Mouse (Mus musculus) myocyte (in vitro differentiated cells): ENCODE data around the gene Minos1. TPM values are rescaled to one million over a fixed set of nuclear protein-coding genes. Genes with fewer than 3 reads are reported as not detected.

Experiments used
- H3K27me3 ChIP-seq: one replicate; pipeline ENCODE4 v1.6.1; 2011; ENCODE audit not compliant: control insufficient read depth, insufficient read depth, insufficient read length
- H3K36me3 ChIP-seq: one replicate; pipeline ENCODE4 v1.6.1; 2011; ENCODE audit not compliant: control insufficient read depth, insufficient read depth
- H3K4me2 ChIP-seq: one replicate; pipeline ENCODE4 v1.6.1; 2011; ENCODE audit warnings: low read depth, control low read depth
- H3K4me3 ChIP-seq: one replicate; pipeline ENCODE4 v1.5.1; 2011; ENCODE audit warnings: mild to moderate bottlenecking, control low read depth, moderate library complexity
- H3K79me2 ChIP-seq: one replicate; pipeline ENCODE4 v1.6.1; 2011; ENCODE audit not compliant: control insufficient read depth, insufficient read depth
- H3ac ChIP-seq: one replicate; pipeline ENCODE4 v1.6.1; 2011; ENCODE audit not compliant: control insufficient read depth, insufficient read length
- CEBPB ChIP-seq: IDR thresholded peaks from 2 replicates; pipeline ENCODE4 v1.6.1; 2011; ENCODE audit warnings: mild to moderate bottlenecking, moderate library complexity; ENCODE audit not compliant: poor library complexity, insufficient read depth, severe bottlenecking
- E2F4 ChIP-seq: IDR thresholded peaks from one replicate; pipeline ENCODE4 v1.6.1; 2011; ENCODE audit warnings: mild to moderate bottlenecking, control low read depth, moderate library complexity; ENCODE audit not compliant: insufficient read depth
- MAX ChIP-seq: IDR thresholded peaks from one replicate; pipeline ENCODE4 v1.6.1; 2011; ENCODE audit warnings: low read depth, mild to moderate bottlenecking, control low read depth
- MYOD1 ChIP-seq, 3 experiments: IDR thresholded peaks; one replicate each; pipeline ENCODE4 v1.6.1; 2011; ENCODE audit warnings: control low read depth in 2 of 3, low read depth in 2 of 3, mild to moderate bottlenecking in 2 of 3, moderate library complexity in 1 of 3; ENCODE audit not compliant: insufficient read length in 2 of 3, control insufficient read depth in 1 of 3
- MYOG ChIP-seq, 3 experiments: IDR thresholded peaks; one replicate each; pipeline ENCODE4 v1.6.1; 2011; ENCODE audit warnings: control low read depth in 2 of 3, low read depth in 2 of 3, mild to moderate bottlenecking in 2 of 3; ENCODE audit not compliant: insufficient read length in 2 of 3, control insufficient read depth in 1 of 3, insufficient read depth in 1 of 3
- POLR2A ChIP-seq: IDR thresholded peaks from one replicate; pipeline ENCODE4 v1.6.1; 2011; ENCODE audit warnings: low read depth, mild to moderate bottlenecking, control low read depth, moderate library complexity; ENCODE audit not compliant: insufficient read length
- POLR2AphosphoS2 ChIP-seq: IDR thresholded peaks from one replicate; pipeline ENCODE4 v1.6.1; 2011; ENCODE audit warnings: low read depth, control low read depth; ENCODE audit not compliant: insufficient read length
- REST ChIP-seq: IDR thresholded peaks from one replicate; pipeline ENCODE4 v1.6.1; 2011; ENCODE audit warnings: mild to moderate bottlenecking, control low read depth, moderate library complexity; ENCODE audit not compliant: insufficient read depth, insufficient read length
- SRF ChIP-seq: IDR thresholded peaks from one replicate; pipeline ENCODE4 v1.6.1; 2011; ENCODE audit warnings: low read depth; ENCODE audit not compliant: control insufficient read depth, insufficient read length
- TCF12 ChIP-seq: IDR thresholded peaks from one replicate; pipeline ENCODE4 v1.6.1; 2011; ENCODE audit warnings: mild to moderate bottlenecking, control low read depth; ENCODE audit not compliant: poor library complexity, insufficient read depth, severe bottlenecking
- TCF3 ChIP-seq: IDR thresholded peaks from one replicate; pipeline ENCODE4 v1.6.1; 2011; ENCODE audit warnings: low read depth, control low read depth; ENCODE audit not compliant: insufficient read length
- USF1 ChIP-seq: IDR thresholded peaks from one replicate; pipeline ENCODE4 v1.6.1; 2011; ENCODE audit warnings: low read depth, mild to moderate bottlenecking, control low read depth, moderate library complexity
- polyA plus RNA-seq: library from polyadenylated mRNA; unstranded; fragments of >200 nt; fragmentation: generic; extraction: Trizol; gene quantifications from one replicate; pipeline ENCODE4 v1.2.1, GENCODE M21; 2012; ENCODE audit warnings: missing spikeins

Gene Minos1
- polyA plus RNA-seq, 1 experiment, result 247 TPM

DNA sequence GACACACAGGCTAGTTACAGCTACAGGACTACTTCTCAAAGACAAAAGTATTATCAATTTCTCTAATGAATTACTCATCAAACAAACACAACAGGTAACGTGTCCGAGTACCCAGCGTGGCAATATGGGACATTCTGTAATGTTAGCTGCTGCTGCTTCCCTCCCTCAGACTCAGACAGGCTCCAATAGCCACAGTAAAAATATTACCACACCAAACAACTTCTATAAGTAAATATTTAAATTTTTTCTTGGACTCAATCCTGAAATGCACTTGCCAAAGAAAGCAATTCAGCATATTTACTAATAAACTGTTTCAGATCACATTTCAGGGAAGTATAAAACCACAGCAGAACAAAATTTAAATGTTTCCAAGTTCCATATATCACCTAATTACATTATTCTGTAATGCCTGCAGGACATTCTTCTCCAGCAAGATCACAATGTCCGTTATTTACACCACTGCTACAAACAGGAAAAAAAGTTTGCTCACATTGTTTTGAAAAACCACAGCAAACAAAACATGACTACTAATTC lies 10.6 kb downstream of the Minos1 start:
- H3K36me3 ChIP-seq, result no peaks in the 10 kb centered on the region
- no peak for TF ChIP-seq MAX
- TF ChIP-seq POLR2A, result no peak
- TF ChIP-seq REST, result no peak
- no peak for TF ChIP-seq POLR2AphosphoS2
- TF ChIP-seq MYOD1 (IDR thresholded peaks at IDR 0.05; ENCODE audit: control insufficient read depth in 1 of 3, insufficient read length in 2 of 3, low read depth in 2 of 3), result no peak
- no peak for TF ChIP-seq E2F4
- TF ChIP-seq USF1, result no peak
- no peak for TF ChIP-seq CEBPB
- no peak for TF ChIP-seq TCF12
- no peak overlapping the region for H3ac ChIP-seq
- no peak overlapping the region for H3K4me2 ChIP-seq
- peaks cover 98% of the 10 kb centered on the region for H3K79me2 ChIP-seq
- H3K4me3 ChIP-seq, result no peak overlapping the region
- no peaks in the 10 kb centered on the region for H3K27me3 ChIP-seq

- no peaks in the 10 kb centered on the region for H3K27me3 ChIP-seq
- H3K79me2 ChIP-seq, result peaks cover 93% of the 10 kb centered on the region
- no peak for TF ChIP-seq TCF3
- no peak for TF ChIP-seq USF1
- TF ChIP-seq POLR2AphosphoS2, result no peak
- no peak for TF ChIP-seq SRF
- TF ChIP-seq TCF12, result no peak
- TF ChIP-seq REST, result no peak
- TF ChIP-seq MAX, result no peak
- TF ChIP-seq MYOD1 (IDR thresholded peaks at IDR 0.05; ENCODE audit: control insufficient read depth in 1 of 3, insufficient read length in 2 of 3, low read depth in 2 of 3), result no peak
- no peak for TF ChIP-seq POLR2A
- H3K36me3 ChIP-seq, result no peaks in the 10 kb centered on the region
- H3K4me3 ChIP-seq, result no peak overlapping the region
- no peak overlapping the region for H3K4me2 ChIP-seq
- H3ac ChIP-seq, result no peak overlapping the region
Observed at GRCm38 (mm10) chr4:139116356-139117063, 14.4 kb downstream of the Minos1 start.

DNA sequence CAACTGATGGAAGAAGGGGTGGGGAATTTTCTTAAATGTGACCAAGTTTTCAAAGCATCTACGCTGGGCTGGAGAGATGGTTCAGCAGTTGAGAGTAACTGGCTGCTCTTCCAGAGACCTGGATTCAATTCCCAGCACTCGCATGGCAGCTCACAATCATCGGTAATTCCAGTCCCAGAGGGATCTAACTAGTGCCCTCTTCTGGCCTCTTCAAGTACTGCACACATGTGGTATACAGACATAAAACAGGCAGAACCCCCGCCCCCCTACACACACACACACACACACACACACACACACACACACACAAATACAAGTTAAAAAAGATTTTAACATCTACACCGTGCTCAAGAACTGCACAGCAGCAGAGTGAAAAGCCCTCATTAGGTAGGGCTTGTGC lies 15.2 kb downstream of the Minos1 start:
- Histone ChIP-seq H3K79me2 (peaks cover 93% of the 10 kb centered on the region), H3K27me3 (no peaks in the 10 kb centered on the region), H3K4me3 (no peak overlapping the region), H3K36me3 (no peaks in the 10 kb centered on the region), H3K4me2 (no peak overlapping the region), H3ac (no peak overlapping the region)
- TF ChIP-seq E2F4, result no peak
- no peak for TF ChIP-seq MYOG (IDR thresholded peaks at IDR 0.05; ENCODE audit: control insufficient read depth in 1 of 3, insufficient read depth in 1 of 3, insufficient read length in 2 of 3, low read depth in 2 of 3)
- TF ChIP-seq USF1, result no peak
- no peak for TF ChIP-seq POLR2AphosphoS2
- no peak for TF ChIP-seq REST
- no peak for TF ChIP-seq TCF3

DNA sequence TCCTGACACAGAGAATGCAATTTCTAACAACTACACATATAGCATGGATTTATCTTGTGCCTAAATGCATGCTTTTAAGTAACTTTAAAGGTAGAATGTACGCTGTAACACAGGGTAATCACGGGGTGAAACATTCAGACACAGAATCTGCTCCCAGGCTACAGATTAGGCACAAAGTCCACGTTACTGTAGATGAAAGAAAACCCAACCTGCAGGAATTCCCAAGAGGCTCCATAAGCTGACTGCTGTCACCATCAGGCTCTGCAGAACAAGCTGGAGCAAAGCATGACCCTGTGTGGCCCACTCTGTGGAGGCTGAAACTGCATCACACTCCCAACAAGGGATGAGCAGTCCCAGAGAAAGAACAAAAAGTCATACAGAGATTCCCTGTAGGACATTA lies 18.4 kb downstream of the Minos1 start:
- Histone ChIP-seq H3K27me3 (no peaks in the 10 kb centered on the region), H3K79me2 (peaks cover 89% of the 10 kb centered on the region), H3ac (no peak overlapping the region), H3K4me3 (no peak overlapping the region), H3K36me3 (no peaks in the 10 kb centered on the region), H3K4me2 (no peak overlapping the region)
- no peak for TF ChIP-seq SRF
- TF ChIP-seq TCF12, result no peak
- TF ChIP-seq POLR2A, result no peak
- TF ChIP-seq MYOG (IDR thresholded peaks at IDR 0.05; ENCODE audit: control insufficient read depth in 1 of 3, insufficient read depth in 1 of 3, insufficient read length in 2 of 3, low read depth in 2 of 3), result no peak
- TF ChIP-seq CEBPB, result no peak
- TF ChIP-seq TCF3, result no peak

- Histone ChIP-seq H3K36me3 (no peaks in the 10 kb centered on the region), H3K79me2 (peaks cover 91% of the 10 kb centered on the region), H3K4me2 (no peak overlapping the region), H3ac (no peak overlapping the region), H3K27me3 (no peaks in the 10 kb centered on the region), H3K4me3 (no peak overlapping the region)
- no peak for TF ChIP-seq MAX
- TF ChIP-seq POLR2A, result no peak
- TF ChIP-seq REST, result no peak
- TF ChIP-seq CEBPB, result no peak
- TF ChIP-seq E2F4, result no peak
- TF ChIP-seq TCF12, result no peak
- no peak for TF ChIP-seq SRF
- no peak for TF ChIP-seq TCF3
- TF ChIP-seq MYOG (IDR thresholded peaks at IDR 0.05; ENCODE audit: control insufficient read depth in 1 of 3, insufficient read depth in 1 of 3, insufficient read length in 2 of 3, low read depth in 2 of 3), result no peak
- no peak for TF ChIP-seq USF1
- TF ChIP-seq MYOD1 (IDR thresholded peaks at IDR 0.05; ENCODE audit: control insufficient read depth in 1 of 3, insufficient read length in 2 of 3, low read depth in 2 of 3), result no peak
- TF ChIP-seq POLR2AphosphoS2, result no peak
Observed at GRCm38 (mm10) chr4:139111421-139111820, 19.5 kb downstream of the Minos1 start.
